Comparison of ENCODE assay signal across 8 mouse cellular contexts in the genomic region with DNA sequence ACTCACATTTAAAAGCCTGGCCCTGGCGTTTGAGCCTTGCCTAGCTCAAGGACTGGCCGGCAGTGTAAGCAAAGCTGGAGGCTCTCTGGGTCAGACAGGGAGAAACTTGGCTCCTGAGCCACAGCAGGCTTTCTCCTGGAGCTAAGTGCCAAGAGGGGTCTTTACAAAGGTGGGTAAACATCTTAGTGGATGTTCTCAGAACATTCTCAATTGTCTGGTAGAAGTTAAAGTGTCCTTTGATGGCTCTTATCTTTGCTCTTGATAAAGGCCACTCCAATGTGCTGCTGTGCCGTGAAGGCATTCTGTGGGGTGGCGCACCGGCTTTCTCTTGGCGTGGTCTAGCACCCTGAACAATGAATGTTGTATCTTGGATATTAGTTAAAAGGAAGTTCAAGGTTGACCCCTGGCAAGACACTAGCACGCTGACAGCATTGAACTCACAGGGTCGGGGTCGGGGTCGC. TPM values are rescaled to one million over a fixed set of nuclear protein-coding genes. Genes with fewer than 3 reads are reported as not detected.
DNase-seq lines count a peak whose midpoint lies in the region; ATAC-seq and TF ChIP-seq lines count a peak whose summit lies in the region.

No protein-coding gene starts in this region.

- H3K4me3 ChIP-seq in heart, embryonic 11.5 days (ENCODE audit: low read depth, low read length) = peak overlapping the region; percentile 54
- H3K4me3 ChIP-seq in cortical plate, adult 2 months (ENCODE audit: insufficient read depth, low read length) = peak overlapping the region; percentile 62; the same call in 1 of the 2 replicates
- H3K4me3 ChIP-seq in kidney, postnatal 0 days (replicated peaks; ENCODE audit: low read depth, low read length) = no peak overlapping the region
- H3K4me3 ChIP-seq in midbrain, embryonic 13.5 days (replicated peaks) = no peak overlapping the region

- TF ChIP-seq POLR2A in cortical plate, adult 2 months (IDR thresholded peaks at IDR 0.05; ENCODE audit: extremely low read depth, insufficient read depth, low read length) = no peak

- peaks cover 9% of the 10 kb centered on the region; the same call in 1 of the 2 replicates for H3K36me3 ChIP-seq in heart, embryonic 11.5 days (ENCODE audit: control insufficient read depth, insufficient read depth, low read length)
- H3K36me3 ChIP-seq in kidney, postnatal 0 days (ENCODE audit: insufficient read depth, low read length) = peaks cover 14% of the 10 kb centered on the region; the same call in 1 of the 2 replicates
- H3K36me3 ChIP-seq in midbrain, embryonic 13.5 days = no peaks in the 10 kb centered on the region

- H3K4me1 ChIP-seq in heart, embryonic 11.5 days (ENCODE audit: control insufficient read depth, insufficient read depth, low read length) = peaks cover 20% of the 10 kb centered on the region
- H3K4me1 ChIP-seq in cortical plate, adult 2 months (ENCODE audit: control insufficient read depth, insufficient read depth, low read length) = no peaks in the 10 kb centered on the region
- H3K4me1 ChIP-seq in kidney, postnatal 0 days (replicated peaks; ENCODE audit: insufficient read depth, low read length) = peaks cover 12% of the 10 kb centered on the region
- H3K4me1 ChIP-seq in midbrain, embryonic 13.5 days (replicated peaks) = peaks cover 13% of the 10 kb centered on the region

- H3K9me3 ChIP-seq in heart, embryonic 11.5 days (replicated peaks; ENCODE audit: control insufficient read depth, low read length) = no peaks in the 10 kb centered on the region
- no peaks in the 10 kb centered on the region for H3K9me3 ChIP-seq in kidney, postnatal 0 days (replicated peaks; ENCODE audit: low read length)
- H3K9me3 ChIP-seq in midbrain, embryonic 13.5 days = no peaks in the 10 kb centered on the region

- peak overlapping the region; percentile 73 for H3K4me2 ChIP-seq in heart, embryonic 11.5 days
- H3K4me2 ChIP-seq in kidney, postnatal 0 days (ENCODE audit: low read length) = peak overlapping the region; percentile 82
- peak overlapping the region; percentile 81 for H3K4me2 ChIP-seq in midbrain, embryonic 13.5 days (replicated peaks)

- DNase-seq in heart, adult 8-10 months (ENCODE audit: low spot score) = no peak
- no peak for DNase-seq in kidney, postnatal 0 days (ENCODE audit: low spot score)
- DNase-seq in spleen, postnatal 10 days (ENCODE audit: low spot score in 2 of 2) = no peak
- DNase-seq in layer of hippocampus, adult 9-11 months = no peak
- DNase-seq in frontal cortex, postnatal 36 days (ENCODE audit: low spot score in 2 of 2) = no peak

- TF ChIP-seq CTCF in cortical plate, adult 2 months (IDR thresholded peaks at IDR 0.05; ENCODE audit: extremely low read depth, insufficient read depth, low read length) = no peak
- TF ChIP-seq CTCF in kidney, postnatal 0 days (IDR thresholded peaks at IDR 0.05; ENCODE audit: low read depth) = no peak

- ATAC-seq in heart, embryonic 11.5 days (replicated peaks; ENCODE audit: insufficient number of reproducible peaks, low FRiP score, low TSS enrichment) = no peak
- no peak for ATAC-seq in kidney, postnatal 0 days (replicated peaks; ENCODE audit: low FRiP score, low read depth)
- ATAC-seq in midbrain, embryonic 13.5 days = no peak

- peak overlapping the region; percentile 79 for H3K9ac ChIP-seq in heart, embryonic 11.5 days (ENCODE audit: low read depth, low read length)
- H3K9ac ChIP-seq in kidney, postnatal 0 days (ENCODE audit: low read depth, low read length) = no peak overlapping the region; the same call in 1 of the 2 replicates
- peak overlapping the region; percentile 64; the same call in 1 of the 2 replicates for H3K9ac ChIP-seq in midbrain, embryonic 13.5 days (replicated peaks)

- peak overlapping the region; percentile 82; the same call in 1 of the 2 replicates for H3K27ac ChIP-seq in heart, embryonic 11.5 days (ENCODE audit: low read depth, low read length)
- no peak overlapping the region for H3K27ac ChIP-seq in cortical plate, adult 2 months (ENCODE audit: insufficient read depth, low read length)
- peak overlapping the region; percentile 9; the same call in 1 of the 2 replicates for H3K27ac ChIP-seq in kidney, postnatal 0 days
- H3K27ac ChIP-seq in midbrain, embryonic 13.5 days = no peak overlapping the region

- 44% methylated on average over 10 of the region's 10 CpGs for WGBS in heart, embryonic 11.5 days (ENCODE audit: insufficient replicate concordance)
- 75% methylated on average over 10 of the region's 10 CpGs for WGBS in kidney, postnatal 0 days
- whole genome bisulfite sequencing in midbrain, embryonic 13.5 days = 75% methylated on average over 10 of the region's 10 CpGs

- H3K27me3 ChIP-seq in heart, embryonic 11.5 days (ENCODE audit: control insufficient read depth, insufficient read depth, low read length) = no peaks in the 10 kb centered on the region
- H3K27me3 ChIP-seq in kidney, postnatal 0 days (ENCODE audit: insufficient read depth, low read length) = no peaks in the 10 kb centered on the region
- H3K27me3 ChIP-seq in midbrain, embryonic 13.5 days = peaks cover 11% of the 10 kb centered on the region

RNA-seq across cellular contexts. Expression of a gene that starts 1.4 kb away (rescaled TPM):
- 10.1 and 11.3 TPM in 2 replicates for polyA plus RNA-seq in heart, embryonic 11.5 days (2014; fragmentation: Nextera tagmentation; extraction: Ambion mirVana)
- total RNA-seq in heart, adult 8-10 months (2022) = 10 to 100 TPM; 23.8 to 31.8 (median 26.6) TPM
- 24.9 and 29.0 TPM in 2 replicates for polyA plus RNA-seq in cortical plate, adult 2 months (2012; rRNA removed)
- 68.9 and 70.6 TPM in 2 replicates for polyA plus RNA-seq in kidney, postnatal 0 days (2015; fragmentation: Nextera tagmentation; extraction: Ambion mirVana)
- 5.6 and 6.8 TPM in 2 replicates for polyA plus RNA-seq in midbrain, embryonic 13.5 days (2015; fragmentation: Nextera tagmentation; extraction: Ambion mirVana)

RNA-seq across cellular contexts. Expression of a gene that starts 9.4 kb away (rescaled TPM):
- 90.5 and 123 TPM in 2 replicates for polyA plus RNA-seq in heart, embryonic 11.5 days (2014; fragmentation: Nextera tagmentation; extraction: Ambion mirVana)
- 10 to 100 TPM; 13.9 to 16.6 (median 16.0) TPM for total RNA-seq in heart, adult 8-10 months (2022)
- polyA plus RNA-seq in cortical plate, adult 2 months (2012; rRNA removed) = 2.7 and 3.1 TPM in 2 replicates
- polyA plus RNA-seq in kidney, postnatal 0 days (2015; fragmentation: Nextera tagmentation; extraction: Ambion mirVana) = 204 and 226 TPM in 2 replicates
- 14.1 and 16.6 TPM in 2 replicates for polyA plus RNA-seq in midbrain, embryonic 13.5 days (2015; fragmentation: Nextera tagmentation; extraction: Ambion mirVana)

RNA-seq across cellular contexts. Expression of a gene that starts 15.0 kb away (rescaled TPM):
- 445 and 470 TPM in 2 replicates for polyA plus RNA-seq in heart, embryonic 11.5 days (2014; fragmentation: Nextera tagmentation; extraction: Ambion mirVana)
- total RNA-seq in heart, adult 8-10 months (2022) = 100 to 1,000 TPM; 140 to 164 (median 156) TPM
- 150 and 171 TPM in 2 replicates for polyA plus RNA-seq in cortical plate, adult 2 months (2012; rRNA removed)
- polyA plus RNA-seq in kidney, postnatal 0 days (2015; fragmentation: Nextera tagmentation; extraction: Ambion mirVana) = 466 and 517 TPM in 2 replicates
- polyA plus RNA-seq in midbrain, embryonic 13.5 days (2015; fragmentation: Nextera tagmentation; extraction: Ambion mirVana) = 270 and 306 TPM in 2 replicates

RNA-seq across cellular contexts. Expression of a gene that starts 22.8 kb away (rescaled TPM):
- 4.4 and 5.4 TPM in 2 replicates for polyA plus RNA-seq in heart, embryonic 11.5 days (2014; fragmentation: Nextera tagmentation; extraction: Ambion mirVana)
- under 1 TPM; 0.37 to 0.97 (median 0.60) TPM for total RNA-seq in heart, adult 8-10 months (2022)
- polyA plus RNA-seq in cortical plate, adult 2 months (2012; rRNA removed) = 25.2 and 26.3 TPM in 2 replicates
- 47.4 and 52.2 TPM in 2 replicates for polyA plus RNA-seq in kidney, postnatal 0 days (2015; fragmentation: Nextera tagmentation; extraction: Ambion mirVana)
- 23.0 TPM in 2 replicates for polyA plus RNA-seq in midbrain, embryonic 13.5 days (2015; fragmentation: Nextera tagmentation; extraction: Ambion mirVana)

RNA-seq across cellular contexts. Expression of a gene that starts 34.1 kb away (rescaled TPM):
- polyA plus RNA-seq in heart, embryonic 11.5 days (2014; fragmentation: Nextera tagmentation; extraction: Ambion mirVana) = 12.9 and 14.5 TPM in 2 replicates
- total RNA-seq in heart, adult 8-10 months (2022) = 1 to 10 TPM; 4.9 to 6.3 (median 5.6) TPM
- polyA plus RNA-seq in cortical plate, adult 2 months (2012; rRNA removed) = 15.7 and 17.0 TPM in 2 replicates
- 17.3 and 17.5 TPM in 2 replicates for polyA plus RNA-seq in kidney, postnatal 0 days (2015; fragmentation: Nextera tagmentation; extraction: Ambion mirVana)
- polyA plus RNA-seq in midbrain, embryonic 13.5 days (2015; fragmentation: Nextera tagmentation; extraction: Ambion mirVana) = 23.3 and 29.2 TPM in 2 replicates

Comparison
In these comparisons a context has a peak if more than half of its experiments do, and no peak if none do; other contexts are left out.
1. H3K27ac ChIP-seq: peak in heart, embryonic 11.5 days (single experiment) and kidney, postnatal 0 days (single experiment); none in cortical plate, adult 2 months (single experiment) and midbrain, embryonic 13.5 days (single experiment).
2. H3K4me3 ChIP-seq: peak in heart, embryonic 11.5 days (single experiment) and cortical plate, adult 2 months (single experiment); none in kidney, postnatal 0 days (single experiment) and midbrain, embryonic 13.5 days (single experiment).
3. Peak in every context shown above with its lines, with median percentiles within 50 percentile points of each other: H3K4me2 ChIP-seq.